Mouse (Mus musculus): ENCODE results near the gene Nudt9. TPM values are rescaled to one million over a fixed set of nuclear protein-coding genes. Genes with fewer than 3 reads are reported as not detected.

Gene Nudt9
- polyA plus RNA-seq, 1 experiment, result 79.1 TPM

Other genes starting within 250 kb of the Nudt9 start
- gene Klhl8, start 135.0 kb upstream of the Nudt9 start, polyA plus RNA-seq (2012; rRNA removed), result 28.9 and 29.4 TPM in 2 replicates
- 0.32 and 0.34 TPM in 2 replicates for gene Hsd17b13, start 68.9 kb upstream of the Nudt9 start, polyA plus RNA-seq (2012; rRNA removed)
- gene Hsd17b11, start 24.4 kb upstream of the Nudt9 start, polyA plus RNA-seq (2012; rRNA removed), result 48.7 and 49.3 TPM in 2 replicates
- not detected in 2 replicates for gene Gm17660, start 31.3 kb downstream of the Nudt9 start, polyA plus RNA-seq (2012; rRNA removed)
- gene Sparcl1, start 67.4 kb downstream of the Nudt9 start, polyA plus RNA-seq (2012; rRNA removed), result 1,576 and 1,727 TPM in 2 replicates
- gene Dspp, start 124.4 kb downstream of the Nudt9 start, polyA plus RNA-seq (2012; rRNA removed), result 0.02 and 0.04 TPM in 2 replicates
- 4.1 and 4.3 TPM in 2 replicates for gene Dmp1, start 156.3 kb downstream of the Nudt9 start, polyA plus RNA-seq (2012; rRNA removed)

Data from frontal cortex, adult 2 months (tissue).